Mouse (Mus musculus) forebrain, embryonic 14.5 days (tissue): ENCODE results near the gene Cpb2. TPM values are rescaled to one million over a fixed set of nuclear protein-coding genes. Genes with fewer than 3 reads are reported as not detected.

ENCODE experiments used
- ATAC-seq: fragments of 200-750 bp; cut with Nextera tagmentation; 2 replicates; pipeline ENCODE4 v1.8.0; 2017; ENCODE audit warnings: mild to moderate bottlenecking, moderate library complexity
- DNase-seq: peaks from one replicate; pipeline ENCODE4 v3.0.0-alpha.2; 2015; ENCODE audit warnings: low spot score
- H3K27ac ChIP-seq: fragments of 300-500 bp; sonication (generic); 2 replicates; pipeline ENCODE4 v1.5.1; 2014; ENCODE audit warnings: low read depth, mild to moderate bottlenecking, control low read depth, low read length, moderate library complexity
- H3K27me3 ChIP-seq: fragments of 300-500 bp; sonication (generic); replicated peaks from 2 replicates; pipeline ENCODE4 v1.6.1; 2014; ENCODE audit warnings: low read length, control low read depth, mixed read lengths; ENCODE audit not compliant: control insufficient read depth, insufficient read depth
- H3K36me3 ChIP-seq: fragments of 300-500 bp; sonication (generic); 2 replicates; pipeline ENCODE4 v1.6.1; 2014; ENCODE audit warnings: low read length, control low read depth; ENCODE audit not compliant: control insufficient read depth, insufficient read depth
- H3K4me1 ChIP-seq: fragments of 300-500 bp; sonication (generic); 2 replicates; pipeline ENCODE4 v1.6.1; 2014; ENCODE audit warnings: antibody characterized with exemption, low read length, control low read depth; ENCODE audit not compliant: control insufficient read depth, insufficient read depth
- H3K4me2 ChIP-seq: fragments of 300-500 bp; sonication (generic); 2 replicates; pipeline ENCODE4 v1.6.1; 2014; ENCODE audit warnings: mild to moderate bottlenecking, control low read depth, low read length
- H3K4me3 ChIP-seq: fragments of 300-500 bp; sonication (generic); 2 replicates; pipeline ENCODE4 v1.5.1; 2014; ENCODE audit warnings: low read depth, low read length, control low read depth
- H3K9ac ChIP-seq: fragments of 300-500 bp; sonication (generic); 2 replicates; pipeline ENCODE4 v1.6.1; 2014; ENCODE audit warnings: mild to moderate bottlenecking, low read length, control low read depth, moderate library complexity
- H3K9me3 ChIP-seq: fragments of 300-500 bp; sonication (generic); replicated peaks from 2 replicates; pipeline ENCODE4 v1.6.1; 2016; ENCODE audit warnings: low read length, control low read depth, mixed read lengths; ENCODE audit not compliant: control insufficient read depth
- WGBS: fragments of 180-500 bp; shearing (Covaris S2); extraction: QIAGEN DNeasy Blood & Tissue Kit; methylation state at CpG from one replicate; pipeline ENCODE4 v1.1.7; 2014; 5-methylcytosine and 5-hydroxymethylcytosine counted together
- polyA plus RNA-seq: library from polyadenylated mRNA; unstranded; fragments of >200 nt; fragmentation: Nextera tagmentation; extraction: Ambion mirVana; gene quantifications from 2 replicates; pipeline ENCODE4 v1.2.1, GENCODE M21; 2014

Gene Cpb2
- polyA plus RNA-seq: 0.25 TPM in 1 of 2 replicates, not detected in the other

DNA sequence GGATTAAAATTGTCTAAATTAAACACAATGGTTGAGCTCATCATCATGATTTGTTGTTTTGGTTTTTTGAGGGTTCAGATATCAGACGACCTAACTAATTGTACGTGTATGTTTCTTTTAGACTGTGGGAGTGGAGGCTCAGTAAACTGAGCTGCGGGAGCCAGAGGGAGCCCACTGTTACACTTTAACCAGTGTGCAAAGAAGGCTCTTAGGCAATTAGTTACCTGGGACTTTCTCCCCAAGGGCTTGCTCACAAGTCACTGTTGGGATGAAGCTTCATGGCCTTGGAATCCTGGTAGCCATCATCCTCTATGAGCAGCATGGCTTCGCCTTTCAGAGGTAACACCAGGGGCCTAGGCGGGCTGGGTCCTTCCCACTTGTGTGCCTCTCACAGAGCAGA, at the start of gene Cpb2:
Gene Cpb2, plus strand, starts transcription at position 201 of the 400 bp plus-strand sequence.
- WGBS: 94% methylated on average over 5 of the region's 5 CpGs
- ATAC-seq (no peak), DNase-seq (no peak)
- Histone ChIP-seq H3K4me1 (peaks cover 12% of the 10 kb centered on the region), H3K9me3 (no peaks in the 10 kb centered on the region), H3K27me3 (no peaks in the 10 kb centered on the region), H3K4me3 (no peak within 1 kb of the TSS), H3K27ac (no peak within 1 kb of the TSS), H3K36me3 (no peaks in the 10 kb centered on the region), H3K9ac (no peak within 1 kb of the TSS), H3K4me2 (no peak within 1 kb of the TSS)

DNA sequence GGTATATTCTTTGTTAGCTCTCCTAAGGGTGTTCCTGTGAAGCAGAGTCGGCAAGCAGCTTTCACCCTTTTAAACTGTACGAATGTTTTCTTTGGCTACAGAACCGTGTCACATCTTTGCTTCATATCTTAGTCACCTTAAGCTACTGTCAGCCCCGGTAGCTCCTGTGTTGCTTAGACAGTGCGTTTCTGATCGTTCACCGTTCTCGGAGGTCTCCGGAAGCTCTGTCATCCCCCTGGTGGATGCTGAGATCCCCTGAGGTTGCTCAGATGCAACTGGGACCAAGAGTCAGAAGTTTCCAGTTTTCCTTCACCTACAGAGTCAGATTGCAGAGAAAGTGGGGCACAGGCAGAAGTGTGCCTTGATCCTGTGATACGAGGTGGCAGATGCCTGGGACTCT, 49.7 kb upstream of the Cpb2 start:
- Histone ChIP-seq H3K36me3 (no peaks in the 10 kb centered on the region), H3K9ac (no peak overlapping the region), H3K4me1 (no peaks in the 10 kb centered on the region), H3K27ac (no peak overlapping the region), H3K9me3 (no peaks in the 10 kb centered on the region), H3K4me2 (no peak overlapping the region), H3K4me3 (no peak overlapping the region), H3K27me3 (no peaks in the 10 kb centered on the region)
- DNase-seq: no peak
- ATAC-seq: no peak
- 91% methylated on average over 10 of the region's 10 CpGs for WGBS

DNA sequence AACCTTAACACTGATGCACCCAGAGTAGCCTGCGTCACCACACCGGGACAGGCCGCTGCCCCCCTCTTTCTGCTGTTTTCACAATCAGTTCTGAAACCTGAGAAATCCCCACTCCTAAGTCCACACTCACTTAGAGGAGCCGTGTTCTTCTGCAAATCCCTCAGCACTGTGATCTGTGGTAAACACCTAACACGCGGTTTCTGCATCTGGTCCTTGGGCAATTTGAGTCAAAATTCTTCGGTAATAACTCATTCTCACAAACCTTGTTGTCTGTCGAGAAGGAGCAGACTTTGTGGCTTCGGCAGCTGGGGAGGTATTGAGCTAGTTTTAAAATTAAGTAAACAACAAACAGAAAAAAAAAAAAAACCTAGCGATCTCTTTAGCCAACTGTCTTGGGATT, 49.2 kb upstream of the Cpb2 start:
- Histone ChIP-seq H3K27ac (no peak overlapping the region), H3K27me3 (no peaks in the 10 kb centered on the region), H3K36me3 (no peaks in the 10 kb centered on the region), H3K4me3 (no peak overlapping the region), H3K4me1 (no peaks in the 10 kb centered on the region), H3K9me3 (no peaks in the 10 kb centered on the region), H3K9ac (no peak overlapping the region), H3K4me2 (no peak overlapping the region)
- DNase-seq (no peak), ATAC-seq (no peak)
- WGBS: 92% methylated on average over 10 of the region's 10 CpGs

DNA sequence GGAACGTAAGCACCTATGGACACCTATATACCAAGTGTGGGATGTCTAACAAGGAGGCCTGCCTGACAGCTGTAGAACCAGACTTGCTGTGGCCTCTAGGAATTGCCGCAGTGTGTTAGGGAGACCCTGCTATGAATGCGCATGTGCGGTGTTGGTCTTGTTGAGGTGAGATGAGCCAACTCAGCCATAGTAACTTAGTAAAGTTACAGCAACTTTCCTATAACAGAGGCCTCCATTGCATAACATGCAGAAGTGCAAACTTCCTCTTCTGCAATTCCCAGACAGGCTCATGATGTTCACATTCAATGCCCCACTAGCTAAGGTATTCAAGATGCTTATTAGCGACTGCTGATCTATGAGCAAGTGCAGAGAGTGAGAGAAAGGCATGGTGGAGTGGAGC, 46.6 kb upstream of the Cpb2 start:
- Histone ChIP-seq H3K27ac (no peak overlapping the region), H3K4me3 (no peak overlapping the region), H3K27me3 (no peaks in the 10 kb centered on the region), H3K36me3 (no peaks in the 10 kb centered on the region), H3K4me2 (no peak overlapping the region), H3K9ac (no peak overlapping the region), H3K4me1 (no peaks in the 10 kb centered on the region), H3K9me3 (no peaks in the 10 kb centered on the region)
- WGBS: 91% methylated on average over 5 of the region's 5 CpGs
- ATAC-seq (no peak), DNase-seq (no peak)

DNA sequence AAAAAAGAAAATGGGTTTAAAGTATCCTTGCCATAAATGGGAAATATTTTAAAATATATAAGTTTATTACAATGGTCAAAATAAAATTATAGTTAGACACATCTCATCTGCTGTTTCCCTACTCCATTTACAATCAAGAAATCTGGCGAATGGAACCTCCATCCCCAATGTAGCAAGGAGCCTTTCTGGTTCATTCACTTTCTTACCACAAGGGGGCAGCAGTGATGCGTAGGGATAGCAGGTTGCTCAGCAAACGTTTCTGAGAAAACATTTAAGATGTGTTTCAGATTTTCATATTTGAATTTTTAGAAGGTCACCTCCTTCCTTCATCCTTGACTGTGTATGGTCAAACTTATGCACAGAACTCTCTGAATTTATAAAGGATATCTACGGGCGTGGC, 45.1 kb upstream of the Cpb2 start:
- Histone ChIP-seq H3K9ac (no peak overlapping the region), H3K9me3 (no peaks in the 10 kb centered on the region; the same call in 1 of the 2 replicates), H3K4me1 (no peaks in the 10 kb centered on the region), H3K36me3 (no peaks in the 10 kb centered on the region), H3K27ac (no peak overlapping the region), H3K27me3 (no peaks in the 10 kb centered on the region), H3K4me2 (no peak overlapping the region), H3K4me3 (no peak overlapping the region)
- WGBS: 37% methylated on average over 5 of the region's 5 CpGs
- peak; percentile 92 for DNase-seq
- ATAC-seq: peak; percentile 71

DNA sequence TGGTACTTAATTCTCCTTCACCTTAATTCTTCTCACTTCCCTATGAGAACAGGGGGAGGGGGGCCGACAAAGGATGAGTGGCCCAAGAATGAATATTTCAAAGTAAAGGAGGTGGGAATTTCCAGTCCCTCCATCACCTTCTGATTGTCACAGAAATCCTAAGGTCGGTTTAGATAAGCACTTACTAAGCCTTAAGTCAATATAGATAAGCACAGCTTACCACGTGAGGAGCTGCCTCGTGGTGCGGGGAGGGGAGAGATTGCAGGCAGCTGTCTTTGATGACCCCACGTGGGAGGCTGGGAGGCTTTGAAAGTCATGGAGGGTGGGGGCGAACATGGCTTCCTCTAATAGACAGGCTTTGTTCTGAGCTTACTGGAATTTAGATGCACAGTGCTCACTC, 44.4 kb upstream of the Cpb2 start:
- DNase-seq (no peak), ATAC-seq (no peak; the same call in 1 of the 2 replicates)
- Histone ChIP-seq H3K4me1 (no peaks in the 10 kb centered on the region), H3K9me3 (no peaks in the 10 kb centered on the region; the same call in 1 of the 2 replicates), H3K4me3 (no peak overlapping the region), H3K27me3 (no peaks in the 10 kb centered on the region), H3K4me2 (no peak overlapping the region), H3K36me3 (no peaks in the 10 kb centered on the region), H3K9ac (no peak overlapping the region), H3K27ac (no peak overlapping the region)
- WGBS: 61% methylated on average over 7 of the region's 7 CpGs

DNA sequence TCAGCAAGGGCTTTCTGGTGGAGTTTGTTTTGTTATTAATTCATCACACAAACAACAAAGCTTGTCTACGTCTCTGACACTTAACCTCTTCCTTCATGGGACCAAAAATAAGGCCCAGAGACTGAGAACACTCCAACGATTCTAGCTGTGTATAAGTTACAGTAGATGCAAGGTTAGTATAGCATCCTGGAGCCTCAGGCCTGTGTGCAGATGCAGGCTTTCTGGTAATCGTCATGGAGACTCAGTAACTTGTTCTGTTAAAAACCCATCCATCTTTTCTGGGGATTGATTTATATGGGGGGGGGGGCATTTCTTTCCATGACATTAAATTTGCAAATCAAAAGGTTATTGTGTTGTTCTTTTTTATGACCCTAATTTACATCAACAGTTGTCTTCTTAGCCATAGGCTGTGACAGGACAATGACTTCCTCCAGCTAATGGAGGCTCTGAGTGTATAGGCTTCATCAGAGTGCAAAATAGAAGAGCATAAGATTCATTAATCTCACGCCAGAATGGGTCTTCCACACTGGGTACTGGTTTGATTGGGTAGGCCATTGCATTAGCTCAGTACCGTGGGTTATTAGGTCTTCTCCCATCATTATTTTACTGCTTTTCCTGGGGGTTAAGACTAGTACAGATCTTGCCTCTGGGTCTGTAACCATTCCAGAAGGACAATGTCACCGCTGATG, 36.6 kb upstream of the Cpb2 start:
- no peak overlapping the region for H3K9ac ChIP-seq
- no peaks in the 10 kb centered on the region for H3K4me1 ChIP-seq
- DNase-seq (no peak), ATAC-seq (no peak)
- no peaks in the 10 kb centered on the region for H3K27me3 ChIP-seq
- H3K4me2 ChIP-seq: no peak overlapping the region
- H3K36me3 ChIP-seq: no peaks in the 10 kb centered on the region
- 84% methylated on average over 6 of the region's 6 CpGs for WGBS
- no peaks in the 10 kb centered on the region; the same call in 1 of the 2 replicates for H3K9me3 ChIP-seq
- no peak overlapping the region for H3K4me3 ChIP-seq
- no peak overlapping the region for H3K27ac ChIP-seq

DNA sequence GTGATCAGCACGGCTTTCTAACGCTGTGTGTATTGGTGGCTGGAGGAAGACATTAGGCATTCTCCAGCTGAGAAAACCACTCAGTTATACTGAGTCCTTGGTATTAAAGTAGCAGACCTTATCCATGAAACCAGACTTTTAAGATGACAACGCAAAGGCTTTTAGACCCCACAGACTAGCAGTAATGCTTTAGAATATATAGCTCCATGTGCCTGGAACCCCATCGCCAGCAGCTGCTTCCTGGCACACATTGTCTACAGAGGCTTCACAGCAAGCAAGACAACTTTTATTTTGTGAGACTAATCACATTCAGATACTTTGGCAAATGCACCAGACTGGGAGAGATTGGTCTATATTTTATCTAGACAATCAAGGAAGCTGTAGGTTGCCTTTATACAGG, 35.8 kb upstream of the Cpb2 start:
- H3K27me3 ChIP-seq: no peaks in the 10 kb centered on the region
- DNase-seq (no peak), ATAC-seq (no peak)
- no peak overlapping the region for H3K4me2 ChIP-seq
- H3K9ac ChIP-seq: no peak overlapping the region
- H3K4me3 ChIP-seq: no peak overlapping the region
- no peaks in the 10 kb centered on the region for H3K4me1 ChIP-seq
- H3K27ac ChIP-seq: no peak overlapping the region
- no peaks in the 10 kb centered on the region; the same call in 1 of the 2 replicates for H3K9me3 ChIP-seq
- no peaks in the 10 kb centered on the region for H3K36me3 ChIP-seq
- WGBS: 91% methylated on average over 4 of the region's 4 CpGs

DNA sequence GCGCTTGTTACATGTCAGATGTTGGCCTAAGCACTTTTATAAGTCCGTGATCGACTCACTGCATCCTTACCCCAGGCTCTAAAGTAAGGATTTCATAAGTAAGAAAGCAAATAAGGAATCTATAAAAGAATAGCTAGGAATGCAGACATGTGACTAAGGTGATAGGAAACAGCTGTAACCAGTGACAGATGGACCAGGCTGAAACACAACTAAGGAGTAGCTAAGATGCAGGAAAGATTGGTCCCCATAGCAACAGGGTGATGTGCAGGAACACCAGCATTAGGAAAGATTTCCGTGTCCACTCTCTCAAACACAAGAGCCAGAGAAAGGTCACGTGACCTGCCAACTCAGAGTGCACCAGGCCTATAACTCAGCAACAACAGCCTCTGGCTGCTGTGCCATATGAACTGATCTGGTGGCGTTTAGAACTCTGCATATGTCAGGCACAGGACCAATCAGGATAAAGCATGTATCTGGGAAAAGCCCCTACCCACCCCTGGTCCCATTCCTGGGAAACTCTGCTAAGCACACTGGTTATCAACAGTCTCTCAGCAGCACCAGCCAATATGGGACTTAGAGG, 33.4 kb upstream of the Cpb2 start:
- ATAC-seq (no peak), DNase-seq (no peak)
- H3K4me1 ChIP-seq: no peaks in the 10 kb centered on the region
- H3K4me2 ChIP-seq: no peak overlapping the region
- no peaks in the 10 kb centered on the region for H3K36me3 ChIP-seq
- H3K9me3 ChIP-seq: no peaks in the 10 kb centered on the region
- no peak overlapping the region for H3K27ac ChIP-seq
- no peak overlapping the region for H3K4me3 ChIP-seq
- H3K9ac ChIP-seq: no peak overlapping the region
- no peaks in the 10 kb centered on the region for H3K27me3 ChIP-seq
- WGBS: 83% methylated on average over 6 of the region's 6 CpGs
